Mouse (Mus musculus): Measurements from ENCODE around the gene Dapk2.

DNA sequence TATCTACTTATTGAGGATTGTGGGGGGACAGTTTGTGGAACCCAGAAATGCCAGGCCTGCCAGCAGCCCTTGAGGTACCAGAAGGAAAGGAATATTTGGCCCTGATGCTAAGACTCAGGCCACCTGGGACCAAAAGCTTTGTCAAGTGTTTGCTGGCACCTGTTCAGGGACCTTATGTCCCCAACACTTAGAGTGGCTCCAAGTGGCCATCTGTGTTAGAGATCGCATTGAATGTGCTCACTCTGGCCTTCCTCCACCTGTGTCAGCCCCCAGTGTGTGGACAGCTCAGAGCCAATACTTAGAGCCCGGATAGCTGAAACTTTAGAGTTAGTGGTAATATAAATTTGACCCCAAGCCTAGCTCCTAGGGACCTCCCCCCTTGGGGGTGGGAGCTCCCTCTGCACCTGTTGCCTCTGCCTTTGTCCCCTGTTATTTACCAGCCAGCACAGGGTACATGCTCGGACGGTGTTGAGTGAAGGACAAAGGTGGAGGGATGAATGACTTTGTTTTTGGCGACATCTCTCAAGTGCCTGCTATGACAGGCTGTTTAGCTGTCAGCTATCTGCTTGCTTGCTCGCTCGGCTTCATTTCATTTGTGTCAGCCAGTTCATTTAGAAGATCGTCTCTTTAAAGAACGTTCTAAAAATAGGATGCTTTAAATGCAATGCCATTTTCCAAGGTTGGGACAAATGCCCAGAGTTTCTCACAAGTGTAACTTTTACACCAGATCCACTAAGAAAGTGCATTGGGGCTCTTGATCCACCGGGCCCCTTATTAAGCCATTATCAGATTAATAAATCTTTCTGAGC lies 61.1 kb downstream of the Dapk2 start:
- TF ChIP-seq CTCF (IDR thresholded peaks at IDR 0.05; ENCODE audit: borderline replicate concordance, insufficient read depth, low read length) (no peak), POLR2A (IDR thresholded peaks at IDR 0.05; ENCODE audit: low read depth, low read length) (no peak)
